Mouse (Mus musculus) kidney, embryonic 16.5 days (tissue): ENCODE data around the gene Pepd. TPM values are rescaled to one million over a fixed set of nuclear protein-coding genes. Genes with fewer than 3 reads are reported as not detected.

ENCODE experiments used
- ATAC-seq: fragments of 200-750 bp; cut with Nextera tagmentation; 2 replicates; pipeline ENCODE4 v1.8.0; 2017; ENCODE audit warnings: moderate TSS enrichment; ENCODE audit not compliant: low FRiP score, low TSS enrichment
- H3K27ac ChIP-seq: fragments of 300-500 bp; sonication (generic); 2 replicates; pipeline ENCODE4 v1.5.1; 2014; ENCODE audit warnings: low read length
- H3K27me3 ChIP-seq: fragments of 300-500 bp; sonication (generic); 2 replicates; pipeline ENCODE4 v1.6.1; 2014; ENCODE audit warnings: low read length, control low read depth, mixed read lengths; ENCODE audit not compliant: insufficient read depth
- H3K36me3 ChIP-seq: fragments of 300-500 bp; sonication (generic); 2 replicates; pipeline ENCODE4 v1.6.1; 2014; ENCODE audit warnings: low read length, control low read depth, mixed read lengths; ENCODE audit not compliant: insufficient read depth
- H3K4me1 ChIP-seq: fragments of 300-500 bp; sonication (generic); 2 replicates; pipeline ENCODE4 v1.6.1; 2014; ENCODE audit warnings: low read length, control low read depth, mixed read lengths; ENCODE audit not compliant: insufficient read depth
- H3K4me2 ChIP-seq: fragments of 300-500 bp; sonication (generic); replicated peaks from 2 replicates; pipeline ENCODE4 v1.6.1; 2014; ENCODE audit warnings: low read depth, low read length
- H3K4me3 ChIP-seq: fragments of 300-500 bp; sonication (generic); 2 replicates; pipeline ENCODE4 v1.5.1; 2014; ENCODE audit warnings: mild to moderate bottlenecking, low read length
- H3K9ac ChIP-seq: fragments of 300-500 bp; sonication (generic); replicated peaks from 2 replicates; pipeline ENCODE4 v1.6.1; 2014; ENCODE audit warnings: low read length
- H3K9me3 ChIP-seq: fragments of 300-500 bp; sonication (generic); 2 replicates; pipeline ENCODE4 v1.6.1; 2016; ENCODE audit warnings: low read length, control low read depth
- WGBS: fragments of 180-500 bp; shearing (Covaris S2); extraction: QIAGEN DNeasy Blood & Tissue Kit; methylation state at CpG from one replicate; pipeline ENCODE4 v1.1.7; 2014; 5-methylcytosine and 5-hydroxymethylcytosine counted together
- polyA plus RNA-seq: library from polyadenylated mRNA; unstranded; fragments of >200 nt; fragmentation: Nextera tagmentation; extraction: Ambion mirVana; gene quantifications from 2 replicates; pipeline ENCODE4 v1.2.1, GENCODE M21; 2015

The Pepd gene
- polyA plus RNA-seq, 1 experiment from 2014 or later = 148 TPM

DNA sequence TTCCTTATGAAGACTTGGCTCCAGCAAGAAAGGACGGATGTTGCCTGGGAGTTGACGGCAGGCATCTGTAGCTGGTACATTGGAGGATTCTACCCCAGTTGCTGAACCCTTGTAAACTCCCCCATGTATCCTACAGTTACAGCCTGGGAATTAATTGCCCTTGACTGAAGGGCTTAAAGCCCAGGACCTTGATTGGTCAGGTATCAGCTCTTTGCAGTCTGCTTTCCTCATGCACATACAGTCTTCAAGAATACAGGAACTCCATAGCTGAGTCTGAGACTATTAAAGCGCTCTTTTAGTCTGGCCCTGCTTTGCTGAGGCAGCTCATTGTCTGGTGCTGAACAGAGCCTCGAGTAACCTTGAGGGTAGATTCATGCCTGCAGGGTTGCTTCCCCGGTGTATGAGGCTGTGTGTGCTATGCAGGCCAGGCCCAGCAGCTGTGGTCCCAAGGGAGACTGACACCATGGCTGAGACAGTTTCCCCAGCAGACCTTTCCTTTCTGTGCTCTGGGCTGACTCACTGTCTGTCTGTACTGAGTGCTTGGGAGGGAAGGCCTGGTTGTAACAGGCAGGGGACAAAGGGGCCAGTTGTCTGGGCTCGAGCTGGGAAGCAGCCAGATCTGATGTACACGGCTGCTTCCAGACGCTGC lies 17.6 kb downstream of the Pepd start:
- Histone ChIP-seq H3K4me3 (no peak overlapping the region), H3K27ac (peak overlapping the region; percentile 80), H3K9ac (peak overlapping the region; percentile 36), H3K9me3 (no peaks in the 10 kb centered on the region), H3K4me2 (no peak overlapping the region), H3K27me3 (no peaks in the 10 kb centered on the region), H3K4me1 (peaks cover 28% of the 10 kb centered on the region), H3K36me3 (peaks cover 29% of the 10 kb centered on the region)
- 27% methylated on average over 8 of the region's 8 CpGs for WGBS
- peak; percentile 64 for ATAC-seq

DNA sequence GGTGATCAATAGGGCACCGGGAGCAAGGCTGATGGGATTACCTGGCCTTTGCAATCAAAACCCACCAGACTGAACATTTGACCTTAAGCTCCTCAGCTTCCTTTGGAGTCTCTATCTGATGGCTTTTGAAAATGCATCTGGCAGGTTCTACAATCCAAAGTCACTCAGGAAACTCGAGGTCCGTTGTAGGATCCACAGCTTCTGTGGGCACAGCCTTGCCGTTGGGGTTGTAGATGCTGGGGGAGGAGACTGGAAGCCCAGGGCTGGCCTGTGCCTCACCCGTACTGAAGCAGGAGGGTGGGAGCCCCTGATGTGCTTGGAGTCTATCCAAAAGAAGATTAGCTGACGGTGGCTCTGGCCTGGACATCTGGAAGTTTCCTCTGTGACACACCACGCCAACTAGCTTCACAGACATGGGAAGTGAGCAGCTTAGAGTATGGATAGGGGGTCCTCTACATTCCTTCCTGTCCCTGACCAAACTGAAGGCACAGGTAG lies 18.1 kb downstream of the Pepd start:
- Histone ChIP-seq H3K4me1 (peaks cover 28% of the 10 kb centered on the region), H3K27me3 (no peaks in the 10 kb centered on the region), H3K27ac (peak overlapping the region; percentile 80), H3K4me3 (no peak overlapping the region), H3K36me3 (peaks cover 30% of the 10 kb centered on the region), H3K4me2 (no peak overlapping the region), H3K9me3 (no peaks in the 10 kb centered on the region), H3K9ac (peak overlapping the region; percentile 36; the same call in 1 of the 2 replicates)
- no peak for ATAC-seq
- WGBS = 43% methylated on average over 7 of the region's 7 CpGs

DNA sequence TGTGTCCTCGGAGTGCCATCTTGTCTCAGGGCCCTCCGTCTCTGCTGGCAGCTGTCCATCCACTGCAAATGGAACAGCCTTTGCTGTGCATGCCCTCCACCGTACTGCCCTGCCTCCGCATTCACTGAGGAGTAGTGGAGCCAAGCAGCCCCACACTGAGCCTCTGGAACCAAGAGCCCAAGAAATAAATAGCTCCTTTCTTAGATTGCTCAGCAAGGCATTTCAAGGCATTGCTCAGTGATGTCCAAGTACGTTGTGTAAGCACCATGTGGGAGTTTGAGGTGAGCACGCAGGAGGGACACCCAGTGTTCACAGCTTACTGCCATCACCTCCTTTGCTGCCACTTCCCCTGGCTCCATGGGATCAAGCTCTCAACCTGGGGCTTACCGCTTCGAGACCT lies 20.5 kb downstream of the Pepd start:
- Histone ChIP-seq H3K4me3 (no peak overlapping the region), H3K9ac (no peak overlapping the region), H3K4me1 (peaks cover 29% of the 10 kb centered on the region), H3K9me3 (peaks cover 8% of the 10 kb centered on the region), H3K36me3 (peaks cover 26% of the 10 kb centered on the region), H3K4me2 (no peak overlapping the region), H3K27me3 (no peaks in the 10 kb centered on the region), H3K27ac (no peak overlapping the region)
- no peak for ATAC-seq
- 90% methylated on average over 8 of the region's 8 CpGs for WGBS

- Histone ChIP-seq H3K4me3 (no peak overlapping the region), H3K9ac (no peak overlapping the region), H3K27ac (no peak overlapping the region), H3K9me3 (peaks cover 8% of the 10 kb centered on the region), H3K4me1 (peaks cover 33% of the 10 kb centered on the region), H3K36me3 (peaks cover 24% of the 10 kb centered on the region), H3K4me2 (no peak overlapping the region), H3K27me3 (no peaks in the 10 kb centered on the region)
- ATAC-seq = no peak
- WGBS = 47% methylated on average over 3 of the region's 3 CpGs
These were observed 21.0 kb downstream of the Pepd start for GRCm38 (mm10) chr7:34933142-34933541.

- Histone ChIP-seq H3K4me2 (no peak overlapping the region), H3K4me1 (peaks cover 29% of the 10 kb centered on the region), H3K27ac (no peak overlapping the region), H3K4me3 (no peak overlapping the region), H3K36me3 (peaks cover 22% of the 10 kb centered on the region), H3K9ac (no peak overlapping the region), H3K27me3 (no peaks in the 10 kb centered on the region), H3K9me3 (peaks cover 8% of the 10 kb centered on the region)
- WGBS = 90% methylated on average over 2 of the region's 2 CpGs
- ATAC-seq = no peak
These were observed 24.2 kb downstream of the Pepd start for GRCm38 (mm10) chr7:34936347-34936746.

DNA sequence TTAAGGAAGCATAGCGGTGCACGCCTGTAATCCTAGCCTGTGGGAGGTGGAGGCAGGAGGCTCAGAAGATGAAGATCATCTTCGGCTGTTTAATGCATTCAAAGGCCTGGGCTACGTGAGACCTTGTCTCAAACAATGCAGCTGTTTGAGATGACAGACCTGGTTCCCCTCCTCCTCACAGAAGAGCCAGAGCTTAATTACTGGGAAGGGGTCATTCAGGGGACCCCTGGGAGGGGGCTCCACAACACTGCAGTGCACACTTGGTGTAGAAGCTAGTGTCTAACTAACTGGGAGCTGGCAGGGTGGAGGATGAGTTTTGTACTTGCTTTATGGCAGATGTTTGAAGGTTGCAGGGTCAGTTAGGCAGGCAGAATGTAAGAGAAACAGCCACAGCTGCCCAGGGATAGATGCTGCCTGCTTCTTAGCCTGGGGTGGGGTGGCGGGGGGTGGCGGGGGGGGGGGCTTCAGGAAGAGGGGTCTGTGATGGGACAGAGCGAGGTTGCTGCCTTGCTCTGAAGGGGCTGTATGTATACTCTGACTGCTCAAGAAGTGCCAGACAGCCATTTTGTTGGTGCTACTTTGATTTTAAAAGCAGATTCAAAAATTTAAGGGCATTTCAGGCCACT lies 26.6 kb downstream of the Pepd start:
- H3K9ac ChIP-seq = 0 out of 2 replicates have a peak overlapping the region, but pooled peaks have one; percentile 32
- no peak overlapping the region for H3K4me2 ChIP-seq
- peak overlapping the region; percentile 61 for H3K27ac ChIP-seq
- H3K4me1 ChIP-seq = peaks cover 29% of the 10 kb centered on the region
- H3K9me3 ChIP-seq = peaks cover 8% of the 10 kb centered on the region
- 37% methylated on average over 5 of the region's 7 CpGs for WGBS
- no peaks in the 10 kb centered on the region for H3K27me3 ChIP-seq
- ATAC-seq = peak; percentile 58
- no peak overlapping the region for H3K4me3 ChIP-seq
- H3K36me3 ChIP-seq = peaks cover 32% of the 10 kb centered on the region

DNA sequence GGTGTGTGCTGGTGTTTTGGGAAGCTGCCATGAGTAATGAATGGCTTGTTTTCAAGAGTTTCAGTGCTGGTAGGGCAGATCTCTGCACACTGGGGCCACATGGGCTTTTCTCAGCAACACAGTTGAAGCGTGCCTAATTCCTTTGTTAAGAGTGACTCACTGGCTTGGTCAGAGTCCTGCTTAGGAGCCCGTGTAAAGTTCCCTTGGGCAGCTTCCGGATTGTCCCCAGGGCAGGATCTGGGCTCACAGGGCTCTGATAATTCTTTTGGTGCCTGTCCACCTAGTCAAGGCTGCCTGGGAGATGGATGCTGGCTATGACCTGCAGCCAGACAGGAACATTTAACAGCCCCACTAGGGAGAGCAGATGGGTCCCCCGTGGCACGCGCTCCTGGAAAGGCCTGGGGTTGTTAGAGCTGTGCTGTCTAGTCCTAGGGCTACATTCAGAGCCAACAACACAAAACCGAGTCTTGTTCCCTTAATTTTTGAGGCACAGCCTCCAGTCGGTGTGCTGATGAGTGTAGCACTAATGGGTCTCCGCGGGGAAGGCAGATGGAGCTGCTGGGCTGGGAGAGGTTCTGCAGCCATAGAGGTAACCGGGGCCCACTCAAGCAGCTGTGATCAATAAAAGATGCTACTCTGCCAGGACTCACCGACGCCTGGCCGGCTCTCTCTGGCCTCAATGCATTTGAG lies 27.2 kb downstream of the Pepd start:
- H3K36me3 ChIP-seq = peaks cover 36% of the 10 kb centered on the region
- peaks cover 8% of the 10 kb centered on the region for H3K9me3 ChIP-seq
- ATAC-seq = peak; percentile 87
- H3K27ac ChIP-seq = peak overlapping the region; percentile 61
- WGBS = 24% methylated on average over 14 of the region's 14 CpGs
- H3K9ac ChIP-seq = peak overlapping the region; percentile 14
- H3K4me3 ChIP-seq = no peak overlapping the region
- H3K27me3 ChIP-seq = no peaks in the 10 kb centered on the region
- no peak overlapping the region for H3K4me2 ChIP-seq
- peaks cover 29% of the 10 kb centered on the region for H3K4me1 ChIP-seq

DNA sequence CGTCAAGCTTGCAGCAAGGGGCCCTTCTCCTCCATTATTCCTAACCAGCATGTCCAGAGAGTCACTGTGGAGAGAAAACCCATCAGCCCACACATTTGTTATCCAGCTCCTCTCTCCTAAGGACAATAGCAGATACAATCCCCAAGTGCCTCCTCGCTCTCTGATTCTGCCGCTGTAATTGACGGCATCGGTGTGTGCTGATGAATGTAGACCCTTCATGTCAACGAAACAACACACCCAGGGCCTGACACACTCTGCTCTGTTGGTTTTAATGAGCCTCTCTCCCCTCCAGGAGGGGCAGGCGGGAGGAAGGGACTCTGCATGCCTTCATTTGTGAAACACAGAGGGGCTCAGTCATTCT lies 27.8 kb downstream of the Pepd start:
- peak; percentile 41 for ATAC-seq
- Histone ChIP-seq H3K4me3 (no peak overlapping the region), H3K27ac (peak overlapping the region; percentile 61), H3K36me3 (peaks cover 36% of the 10 kb centered on the region), H3K9ac (no peak overlapping the region), H3K9me3 (peaks cover 8% of the 10 kb centered on the region), H3K4me2 (no peak overlapping the region), H3K4me1 (peaks cover 29% of the 10 kb centered on the region), H3K27me3 (no peaks in the 10 kb centered on the region)
- 38% methylated on average over 7 of the region's 7 CpGs for WGBS

DNA sequence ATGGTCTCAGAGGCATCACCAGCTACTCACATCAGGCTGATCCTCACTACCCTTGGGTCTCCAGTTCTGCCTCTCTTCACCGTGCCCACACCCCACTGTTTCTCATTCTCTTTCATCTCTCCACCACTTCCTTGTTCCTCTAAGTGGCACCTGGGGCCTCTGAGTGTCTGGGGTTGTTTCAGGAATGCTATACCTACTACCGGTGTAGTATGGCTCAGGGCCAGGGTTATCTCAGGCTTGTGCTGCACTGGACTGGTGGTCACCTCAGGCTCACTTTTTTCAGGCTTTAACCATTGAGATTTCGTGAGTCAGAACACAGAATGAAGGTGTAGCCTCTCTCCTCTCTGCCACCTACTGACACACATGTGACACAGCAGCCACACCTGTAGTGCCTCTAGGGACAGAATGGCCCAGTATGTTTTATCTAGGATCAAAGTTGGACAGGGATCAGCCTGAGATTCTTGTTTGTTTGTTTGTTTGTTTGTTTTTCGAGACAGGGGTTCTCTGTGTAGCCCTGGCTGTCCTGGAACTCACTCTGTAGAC lies 31.5 kb downstream of the Pepd start:
- no peak for ATAC-seq
- Histone ChIP-seq H3K9ac (no peak overlapping the region), H3K4me3 (no peak overlapping the region), H3K4me2 (no peak overlapping the region), H3K36me3 (peaks cover 37% of the 10 kb centered on the region), H3K4me1 (peaks cover 19% of the 10 kb centered on the region), H3K9me3 (no peaks in the 10 kb centered on the region), H3K27ac (no peak overlapping the region), H3K27me3 (no peaks in the 10 kb centered on the region)
- 68% methylated on average over 4 of the region's 4 CpGs for WGBS
